Mouse (Mus musculus): ENCODE results near the gene Cdc34.

- TF ChIP-seq ZC3H11A (IDR thresholded peaks at IDR 0.05; ENCODE audit: borderline replicate concordance, low read depth, low read length), result no peak
- no peak for TF ChIP-seq MAFK (IDR thresholded peaks at IDR 0.05; ENCODE audit: insufficient read depth, low read depth, low read length)
- no peak for TF ChIP-seq CHD2 (IDR thresholded peaks at IDR 0.05; ENCODE audit: low read depth, low read length)
- no peak for TF ChIP-seq HCFC1 (IDR thresholded peaks at IDR 0.05; ENCODE audit: borderline replicate concordance, insufficient read depth, low read length)
Observed at GRCm38 (mm10) chr10:79670071-79670888, 11.7 kb upstream of the Cdc34 start.

Data from ES-E14 (cell line).